Mouse (Mus musculus) myocyte (in vitro differentiated cells): ENCODE results near the gene Lrrc20.

ENCODE experiments used
- CEBPB ChIP-seq: IDR thresholded peaks from 2 replicates; pipeline ENCODE4 v1.6.1; 2011; ENCODE audit warnings: mild to moderate bottlenecking, moderate library complexity; ENCODE audit not compliant: poor library complexity, insufficient read depth, severe bottlenecking
- E2F4 ChIP-seq: IDR thresholded peaks from one replicate; pipeline ENCODE4 v1.6.1; 2011; ENCODE audit warnings: mild to moderate bottlenecking, control low read depth, moderate library complexity; ENCODE audit not compliant: insufficient read depth
- MAX ChIP-seq: IDR thresholded peaks from one replicate; pipeline ENCODE4 v1.6.1; 2011; ENCODE audit warnings: low read depth, mild to moderate bottlenecking, control low read depth
- MYOD1 ChIP-seq, 3 experiments: IDR thresholded peaks; one replicate each; pipeline ENCODE4 v1.6.1; 2011; ENCODE audit warnings: control low read depth in 2 of 3, low read depth in 2 of 3, mild to moderate bottlenecking in 2 of 3, moderate library complexity in 1 of 3; ENCODE audit not compliant: insufficient read length in 2 of 3, control insufficient read depth in 1 of 3
- MYOG ChIP-seq, 3 experiments: IDR thresholded peaks; one replicate each; pipeline ENCODE4 v1.6.1; 2011; ENCODE audit warnings: control low read depth in 2 of 3, low read depth in 2 of 3, mild to moderate bottlenecking in 2 of 3; ENCODE audit not compliant: insufficient read length in 2 of 3, control insufficient read depth in 1 of 3, insufficient read depth in 1 of 3
- POLR2A ChIP-seq: IDR thresholded peaks from one replicate; pipeline ENCODE4 v1.6.1; 2011; ENCODE audit warnings: low read depth, mild to moderate bottlenecking, control low read depth, moderate library complexity; ENCODE audit not compliant: insufficient read length
- POLR2AphosphoS2 ChIP-seq: IDR thresholded peaks from one replicate; pipeline ENCODE4 v1.6.1; 2011; ENCODE audit warnings: low read depth, control low read depth; ENCODE audit not compliant: insufficient read length
- REST ChIP-seq: IDR thresholded peaks from one replicate; pipeline ENCODE4 v1.6.1; 2011; ENCODE audit warnings: mild to moderate bottlenecking, control low read depth, moderate library complexity; ENCODE audit not compliant: insufficient read depth, insufficient read length
- SRF ChIP-seq: IDR thresholded peaks from one replicate; pipeline ENCODE4 v1.6.1; 2011; ENCODE audit warnings: low read depth; ENCODE audit not compliant: control insufficient read depth, insufficient read length
- TCF12 ChIP-seq: IDR thresholded peaks from one replicate; pipeline ENCODE4 v1.6.1; 2011; ENCODE audit warnings: mild to moderate bottlenecking, control low read depth; ENCODE audit not compliant: poor library complexity, insufficient read depth, severe bottlenecking
- TCF3 ChIP-seq: IDR thresholded peaks from one replicate; pipeline ENCODE4 v1.6.1; 2011; ENCODE audit warnings: low read depth, control low read depth; ENCODE audit not compliant: insufficient read length
- USF1 ChIP-seq: IDR thresholded peaks from one replicate; pipeline ENCODE4 v1.6.1; 2011; ENCODE audit warnings: low read depth, mild to moderate bottlenecking, control low read depth, moderate library complexity

DNA sequence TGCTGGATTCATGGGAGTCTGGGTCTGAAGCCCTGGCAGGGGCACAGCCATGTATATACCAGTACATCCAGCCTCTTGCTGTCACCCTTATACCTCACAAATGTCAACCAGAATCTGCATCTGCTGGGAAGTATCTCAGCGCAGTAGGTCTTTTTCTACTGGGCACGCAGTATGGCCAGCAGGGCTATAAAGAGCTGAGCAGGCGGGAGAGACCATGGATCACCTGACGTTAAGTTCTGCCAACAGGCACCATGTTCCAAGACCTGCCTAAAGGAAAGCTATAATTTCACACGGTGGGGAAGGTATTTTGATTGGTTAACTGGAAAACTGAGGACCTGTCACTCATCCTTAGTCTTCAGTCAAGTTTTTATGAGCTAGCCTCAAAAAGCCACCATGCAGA lies 46.6 kb upstream of the Lrrc20 start:
- no peak for TF ChIP-seq USF1
- TF ChIP-seq POLR2AphosphoS2: no peak
- TF ChIP-seq MYOD1 (IDR thresholded peaks at IDR 0.05; ENCODE audit: control insufficient read depth in 1 of 3, insufficient read length in 2 of 3, low read depth in 2 of 3): no peak
- no peak for TF ChIP-seq POLR2A
- no peak for TF ChIP-seq E2F4
- TF ChIP-seq REST: no peak
- TF ChIP-seq MYOG (IDR thresholded peaks at IDR 0.05; ENCODE audit: control insufficient read depth in 1 of 3, insufficient read depth in 1 of 3, insufficient read length in 2 of 3, low read depth in 2 of 3): no peak
- TF ChIP-seq SRF: no peak
- no peak for TF ChIP-seq TCF12
- TF ChIP-seq TCF3: no peak
- no peak for TF ChIP-seq MAX
- TF ChIP-seq CEBPB: no peak
